Mouse (Mus musculus): ENCODE results near the gene Gstt4. TPM values are rescaled to one million over a fixed set of nuclear protein-coding genes. Genes with fewer than 3 reads are reported as not detected.
A peak's percentile ranks its signal among the peaks of the same experiment; 100 is the strongest.
"Not testable (repeated sequence)": the region's sequence is repeated elsewhere in the genome, so short reads cannot be mapped to it uniquely, and the experiment has no call there.

Gstt4 gene
- polyA plus RNA-seq, 1 experiment from 2014 or later = not detected

GRCm38 (mm10) chr10:75772795-75773664, 49.3 kb downstream of the Gstt4 start, which contains the start of gene Ddt:
Ddt (minus strand) TSS chr10:75773414.
- Histone ChIP-seq H3K27me3 (ENCODE audit: control insufficient read depth, insufficient read depth, low read length) (no peaks in the 10 kb centered on the region), H3K9me3 (ENCODE audit: control insufficient read depth, low read length) (no peaks in the 10 kb centered on the region), H3K4me2 (replicated peaks; ENCODE audit: low read depth) (peak within 1 kb of the TSS; percentile 99), H3K36me3 (ENCODE audit: control insufficient read depth, insufficient read depth, low read length) (no peaks in the 10 kb centered on the region), H3K4me1 (replicated peaks; ENCODE audit: control insufficient read depth, insufficient read depth) (no peaks in the 10 kb centered on the region), H3K4me3 (ENCODE audit: low read depth, low read length) (peak within 1 kb of the TSS; percentile 67), H3K27ac (replicated peaks) (peak within 1 kb of the TSS; percentile 65; the same call in 1 of the 2 replicates), H3K9ac (ENCODE audit: low read length) (peak within 1 kb of the TSS; percentile 65)
- no peak for TF ChIP-seq EP300 (optimal IDR thresholded peaks at IDR 0.05)
- peak; percentile 58 for TF ChIP-seq CTCF (IDR thresholded peaks at IDR 0.05; ENCODE audit: low read depth)
- under 1% methylated on average over 46 of the region's 47 CpGs for WGBS
- peak; percentile 94 for ATAC-seq (ENCODE audit: low FRiP score, low TSS enrichment)
- peak; percentile 97 for DNase-seq (ENCODE audit: low spot score)

GRCm38 (mm10) chr10:75767756-75768155, 54.6 kb downstream of the Gstt4 start:
- DNase-seq (ENCODE audit: low spot score) = peak; percentile 56

GRCm38 (mm10) chr10:75766856-75767255, 55.5 kb downstream of the Gstt4 start:
- Histone ChIP-seq H3K4me1 (replicated peaks; ENCODE audit: control insufficient read depth, insufficient read depth) (no peaks in the 10 kb centered on the region), H3K27ac (replicated peaks) (no peak overlapping the region), H3K9ac (ENCODE audit: low read length) (no peak overlapping the region), H3K36me3 (ENCODE audit: control insufficient read depth, insufficient read depth, low read length) (no peaks in the 10 kb centered on the region), H3K4me2 (replicated peaks; ENCODE audit: low read depth) (no peak overlapping the region), H3K4me3 (ENCODE audit: low read depth, low read length) (no peak overlapping the region), H3K9me3 (ENCODE audit: control insufficient read depth, low read length) (no peaks in the 10 kb centered on the region), H3K27me3 (ENCODE audit: control insufficient read depth, insufficient read depth, low read length) (no peaks in the 10 kb centered on the region)
- DNase-seq (ENCODE audit: low spot score) (no peak), ATAC-seq (ENCODE audit: low FRiP score, low TSS enrichment) (no peak)
- TF ChIP-seq CTCF (IDR thresholded peaks at IDR 0.05; ENCODE audit: low read depth) = no peak
- TF ChIP-seq EP300 (optimal IDR thresholded peaks at IDR 0.05) = no peak
- WGBS = 79% methylated on average over 6 of the region's 6 CpGs

More at GRCm38 (mm10) chr10:75767756-75768155, 54.6 kb downstream of the Gstt4 start:
- not testable (repeated sequence) for H3K4me2 ChIP-seq (replicated peaks; ENCODE audit: low read depth); H3K27ac ChIP-seq (replicated peaks); ATAC-seq (ENCODE audit: low FRiP score, low TSS enrichment); H3K36me3 ChIP-seq (ENCODE audit: control insufficient read depth, insufficient read depth, low read length); H3K9ac ChIP-seq (ENCODE audit: low read length); H3K4me1 ChIP-seq (replicated peaks; ENCODE audit: control insufficient read depth, insufficient read depth); H3K4me3 ChIP-seq (ENCODE audit: low read depth, low read length); H3K9me3 ChIP-seq (ENCODE audit: control insufficient read depth, low read length); H3K27me3 ChIP-seq (ENCODE audit: control insufficient read depth, insufficient read depth, low read length)
- WGBS = 31% methylated on average over 5 of the region's 5 CpGs

Other genes with a start within 250 kb of the Gstt4 start
- gene Ggt5, start 233.2 kb downstream of the Gstt4 start, polyA plus RNA-seq (2015; fragmentation: Nextera tagmentation; extraction: Ambion mirVana) = 2.6 and 2.8 TPM in 2 replicates
- gene Susd2, start 178.5 kb downstream of the Gstt4 start, polyA plus RNA-seq (2015; fragmentation: Nextera tagmentation; extraction: Ambion mirVana) = 12.2 and 14.1 TPM in 2 replicates
- gene Cabin1, start 58.2 kb downstream of the Gstt4 start, polyA plus RNA-seq (2015; fragmentation: Nextera tagmentation; extraction: Ambion mirVana) = 13.9 and 14.7 TPM in 2 replicates
- 64.1 and 68.4 TPM in 2 replicates for gene Ddt, start 49.1 kb downstream of the Gstt4 start, polyA plus RNA-seq (2015; fragmentation: Nextera tagmentation; extraction: Ambion mirVana)
- gene Gm20441, start 41.6 kb downstream of the Gstt4 start, polyA plus RNA-seq (2015; fragmentation: Nextera tagmentation; extraction: Ambion mirVana) = 0.16 and 0.64 TPM in 2 replicates
- gene Gstt3, start 41.1 kb downstream of the Gstt4 start, polyA plus RNA-seq (2015; fragmentation: Nextera tagmentation; extraction: Ambion mirVana) = 72.6 and 77.8 TPM in 2 replicates
- gene Gstt1, start 24.0 kb downstream of the Gstt4 start, polyA plus RNA-seq (2015; fragmentation: Nextera tagmentation; extraction: Ambion mirVana) = 16.1 and 19.7 TPM in 2 replicates
- 77.4 and 81.0 TPM in 2 replicates for gene Gstt2, start 14.9 kb upstream of the Gstt4 start, polyA plus RNA-seq (2015; fragmentation: Nextera tagmentation; extraction: Ambion mirVana)
- 805 and 984 TPM in 2 replicates for gene Mif, start 37.7 kb upstream of the Gstt4 start, polyA plus RNA-seq (2015; fragmentation: Nextera tagmentation; extraction: Ambion mirVana)
- gene Derl3, start 70.9 kb upstream of the Gstt4 start, polyA plus RNA-seq (2015; fragmentation: Nextera tagmentation; extraction: Ambion mirVana) = 23.6 and 32.3 TPM in 2 replicates
- gene Smarcb1, start 99.1 kb upstream of the Gstt4 start, polyA plus RNA-seq (2015; fragmentation: Nextera tagmentation; extraction: Ambion mirVana) = 81.9 and 82.8 TPM in 2 replicates
- gene Chchd10, start 110.6 kb upstream of the Gstt4 start, polyA plus RNA-seq (2015; fragmentation: Nextera tagmentation; extraction: Ambion mirVana) = 232 and 235 TPM in 2 replicates
- gene Mmp11, start 114.0 kb upstream of the Gstt4 start, polyA plus RNA-seq (2015; fragmentation: Nextera tagmentation; extraction: Ambion mirVana) = 9.9 and 14.6 TPM in 2 replicates
- gene Gm867, start 118.1 kb upstream of the Gstt4 start, polyA plus RNA-seq (2015; fragmentation: Nextera tagmentation; extraction: Ambion mirVana) = 0.22 TPM in 1 of 2 replicates, not detected in the other
- gene Vpreb3, start 120.5 kb upstream of the Gstt4 start, polyA plus RNA-seq (2015; fragmentation: Nextera tagmentation; extraction: Ambion mirVana) = 0.16 and 0.22 TPM in 2 replicates
- gene Gm5134, start 132.0 kb upstream of the Gstt4 start, polyA plus RNA-seq (2015; fragmentation: Nextera tagmentation; extraction: Ambion mirVana) = not detected in 2 replicates
- 5.7 and 6.1 TPM in 2 replicates for gene Zfp280b, start 210.1 kb upstream of the Gstt4 start, polyA plus RNA-seq (2015; fragmentation: Nextera tagmentation; extraction: Ambion mirVana)